Mouse (Mus musculus): ENCODE measurements around the gene Fbxo47.

Fbxo47 gene

DNA sequence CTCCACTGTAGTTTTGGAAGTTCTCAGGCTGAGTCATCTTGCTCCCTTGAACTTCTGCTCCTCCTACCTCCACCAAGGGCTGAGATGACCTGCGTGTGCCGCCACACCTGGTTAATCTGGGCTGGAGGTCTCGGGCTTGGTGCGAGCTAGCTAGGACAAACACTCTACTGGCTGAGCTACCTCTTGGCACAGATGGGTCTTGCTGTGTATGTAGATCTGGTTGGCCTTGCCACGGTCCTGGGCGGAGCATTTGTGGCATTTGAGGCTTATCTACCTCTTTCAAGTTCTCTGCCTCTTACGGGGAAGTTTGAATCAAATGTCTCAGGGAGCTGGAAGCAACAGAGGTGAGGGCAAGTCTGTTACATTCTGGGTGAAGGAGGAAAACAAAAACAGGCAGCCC is 73.6 kb downstream of the Fbxo47 start:
- no peak for DNase-seq

DNA sequence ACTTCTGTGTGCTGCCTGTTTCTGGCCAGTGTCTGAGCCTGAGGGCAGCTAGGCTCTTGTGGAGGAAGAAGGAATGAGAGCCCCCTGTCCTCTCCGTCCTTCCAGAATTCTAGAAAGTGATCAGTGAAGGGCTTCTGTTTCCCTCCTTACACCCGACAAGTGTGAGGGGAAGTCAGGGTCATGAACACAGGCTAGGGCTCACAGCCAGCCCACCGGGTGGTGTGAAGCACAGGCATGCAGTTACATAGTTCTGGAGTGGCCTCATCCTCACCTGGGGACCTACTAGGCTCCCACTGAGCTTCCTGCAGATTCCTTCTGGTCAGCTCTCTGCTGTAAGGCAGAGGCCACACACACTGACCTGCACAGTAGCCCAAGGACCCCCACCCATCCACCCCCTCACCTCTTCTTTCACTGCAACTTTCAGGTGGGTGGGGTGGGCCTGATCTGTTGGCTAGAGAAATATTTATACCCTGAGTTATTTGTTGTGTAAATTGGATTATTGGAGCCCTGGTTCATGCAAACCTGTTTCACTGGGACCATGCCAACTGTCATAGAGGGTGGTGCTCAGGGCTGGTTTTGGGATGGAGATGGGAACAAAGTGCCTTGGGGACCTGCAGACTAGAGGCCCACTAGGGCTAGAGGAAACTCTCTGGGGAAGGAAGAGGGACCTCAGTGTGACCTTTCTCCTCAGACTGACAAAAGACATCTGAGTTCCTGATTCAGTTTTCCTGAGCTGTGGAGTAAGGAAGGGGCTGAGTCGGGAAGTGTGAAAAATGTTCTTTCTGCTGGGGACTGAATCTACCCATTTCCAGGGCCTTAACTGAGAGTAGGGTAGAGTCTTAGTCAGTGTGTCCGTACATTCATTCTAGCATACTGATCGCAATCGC is 74.5 kb downstream of the Fbxo47 start:
- no peak for DNase-seq

DNA sequence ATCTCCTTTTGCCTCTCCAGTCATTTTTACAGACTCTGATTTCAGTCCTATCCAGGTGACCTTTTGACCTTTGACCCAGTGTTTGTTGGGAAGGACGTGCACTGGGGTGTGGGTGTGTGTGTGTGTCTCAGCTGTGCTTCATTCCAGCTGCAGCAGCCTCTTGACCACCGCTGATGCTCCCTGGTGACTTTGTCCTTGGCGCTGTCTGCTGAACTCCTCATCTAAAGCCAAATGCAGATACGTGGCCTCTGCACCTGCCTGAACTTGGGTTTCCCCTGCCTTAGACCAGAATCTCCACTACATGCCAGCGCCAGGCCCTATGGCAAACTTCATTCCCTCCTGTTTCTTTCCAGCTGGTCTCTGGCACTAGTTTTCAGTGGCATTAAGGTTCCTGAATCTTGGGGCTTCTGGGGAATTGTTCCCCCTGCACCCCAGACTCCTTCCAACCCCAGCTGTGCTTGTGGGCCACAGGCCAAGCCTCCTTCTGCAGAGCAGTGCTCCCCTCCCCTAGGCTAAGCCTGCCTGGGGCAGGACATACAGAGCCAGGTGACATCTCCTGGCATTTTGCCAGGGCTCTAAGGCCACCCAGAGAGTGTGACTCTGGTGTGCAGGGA is 75.2 kb downstream of the Fbxo47 start:
- no peak for DNase-seq

DNA sequence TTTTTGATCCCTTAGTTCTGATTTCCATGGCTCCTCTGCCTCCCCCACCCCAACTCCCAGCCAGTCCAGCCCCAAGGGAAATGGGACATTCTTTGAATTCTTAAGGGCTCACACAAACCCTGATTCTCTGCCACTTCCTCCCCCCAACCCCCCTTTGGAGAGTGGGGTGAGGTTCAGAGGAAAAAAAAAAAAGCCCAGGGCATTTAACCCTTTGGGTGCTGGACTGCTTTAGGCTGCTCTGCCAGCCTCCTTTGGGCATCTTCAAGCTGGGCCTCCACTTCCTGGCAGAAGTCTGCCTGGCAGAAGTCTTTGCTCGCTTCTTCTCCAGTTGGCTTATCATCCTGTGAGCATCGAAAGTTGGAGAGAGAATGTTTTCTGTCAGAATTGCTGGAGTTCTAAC is 75.9 kb downstream of the Fbxo47 start:
- DNase-seq: no peak

DNA sequence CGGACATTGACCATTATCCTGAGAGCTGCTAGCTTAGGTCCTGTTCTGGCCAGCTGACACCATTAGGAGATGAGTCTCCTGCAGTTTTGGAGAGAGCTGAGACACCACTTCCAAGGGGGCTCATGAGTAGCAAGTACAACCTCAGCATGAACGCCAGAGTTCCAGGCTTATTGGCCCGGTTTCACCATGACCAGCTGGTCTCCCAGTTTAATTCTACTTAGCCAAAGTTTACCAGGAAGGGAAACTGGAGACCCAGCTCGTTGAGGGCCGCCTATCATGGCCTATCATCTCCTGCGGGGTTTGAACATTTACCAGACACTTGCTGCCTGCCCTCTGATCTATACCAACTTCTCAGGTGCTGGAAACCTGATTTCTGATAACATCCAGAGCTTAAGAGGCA is 76.3 kb downstream of the Fbxo47 start:
- DNase-seq: no peak

DNA sequence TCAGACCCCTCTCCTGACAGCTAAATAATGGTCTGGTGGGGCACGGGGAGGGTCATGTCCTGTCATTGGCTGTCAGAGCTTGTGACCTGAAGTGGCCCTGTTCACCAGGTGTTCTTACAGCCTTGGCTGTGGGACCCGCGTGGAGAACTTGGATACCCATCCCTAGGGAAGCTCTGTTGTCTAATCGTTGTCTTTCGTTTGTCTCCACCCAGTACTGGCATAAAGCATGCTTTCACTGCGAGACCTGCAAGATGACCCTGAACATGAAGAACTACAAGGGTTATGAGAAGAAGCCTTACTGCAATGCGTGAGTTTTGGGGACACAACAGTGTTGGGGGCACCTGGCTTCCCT is 77.4 kb downstream of the Fbxo47 start:
- DNase-seq: no peak

DNA sequence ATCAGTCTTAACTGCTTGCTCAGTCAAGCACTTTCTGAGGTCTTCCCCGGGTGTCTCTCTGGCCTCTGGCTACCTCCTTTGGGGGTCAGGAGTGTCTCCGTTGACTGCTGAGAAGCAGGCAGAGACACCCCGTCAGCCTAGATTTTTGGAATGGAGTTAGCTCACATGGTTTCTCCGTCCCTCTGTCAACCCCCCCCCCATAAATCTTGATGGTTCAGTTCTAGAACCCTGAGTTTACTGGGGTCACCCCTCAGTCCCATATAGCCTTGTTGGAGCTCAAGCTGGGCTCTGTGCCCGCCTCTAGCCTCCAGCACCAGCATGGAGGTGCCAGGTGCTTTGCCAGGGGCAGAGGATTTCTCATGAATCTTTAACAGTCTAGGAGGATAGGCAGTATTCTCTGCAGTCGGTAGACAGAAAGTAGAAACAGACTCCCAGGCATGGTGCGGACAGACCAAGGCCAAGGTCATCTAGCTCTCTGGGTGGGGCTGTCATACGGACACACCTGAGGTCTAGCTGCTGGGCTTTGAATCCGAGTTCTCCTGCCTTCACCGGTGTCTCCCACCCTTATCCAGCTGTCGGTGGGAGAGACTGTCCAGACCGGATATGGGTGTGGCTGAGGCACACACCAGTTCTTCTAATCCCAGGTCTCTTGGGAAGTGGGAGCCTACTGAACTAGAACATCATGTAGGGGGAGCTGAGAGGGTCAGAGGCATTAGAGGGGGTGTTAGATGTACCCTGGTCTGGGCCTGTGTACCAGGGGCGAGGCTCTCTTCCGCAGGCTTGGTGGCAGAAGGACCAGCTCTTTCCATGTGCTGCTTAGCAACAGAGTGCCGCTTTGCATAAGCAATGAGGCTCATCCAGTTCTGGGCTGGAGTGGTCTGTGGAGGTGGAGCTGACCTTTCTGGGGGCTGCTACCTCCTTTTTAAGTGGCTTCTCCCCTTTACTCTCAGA is 78.0 kb downstream of the Fbxo47 start:
- DNase-seq: no peak

DNA sequence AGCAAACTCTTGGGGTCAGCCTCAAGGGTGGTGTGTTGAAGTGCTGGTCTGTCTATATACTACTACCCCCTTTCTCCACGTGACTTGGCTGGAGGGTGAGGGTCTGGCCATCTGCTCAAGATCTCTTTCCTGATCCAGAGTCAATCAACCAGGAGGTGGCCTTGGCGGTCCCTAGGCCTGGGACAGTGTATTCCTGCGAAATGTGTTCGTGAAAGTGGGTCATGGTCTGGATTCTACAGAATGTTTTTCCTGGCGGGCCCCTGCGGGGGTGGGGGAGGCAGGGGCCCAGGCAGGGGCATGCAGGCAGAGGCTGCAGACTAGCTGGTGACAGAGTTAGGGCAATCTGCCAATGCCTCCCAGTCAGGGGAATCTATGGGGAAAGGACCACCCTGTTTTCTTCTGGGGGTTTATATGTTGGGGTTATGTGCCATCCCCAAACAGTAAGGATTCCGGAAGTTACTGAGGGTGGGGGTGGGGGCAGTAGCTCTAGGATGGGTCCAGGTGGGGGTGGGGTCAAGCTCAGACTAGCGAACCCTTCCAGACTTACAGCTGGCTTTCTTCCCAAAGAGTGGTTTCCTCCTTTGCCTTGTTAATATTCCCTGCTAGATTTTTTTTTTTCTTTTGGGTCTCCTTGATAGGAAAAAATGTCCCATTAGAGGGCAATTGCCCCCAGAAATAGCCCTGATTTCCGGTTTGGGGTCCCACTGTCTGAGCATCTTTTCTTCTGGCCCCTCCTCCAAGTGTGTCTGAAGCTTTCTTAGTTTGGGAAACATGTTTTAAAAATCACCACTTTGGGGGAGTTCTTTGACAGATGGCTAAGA is 78.9 kb downstream of the Fbxo47 start:
- DNase-seq: no peak

DNA sequence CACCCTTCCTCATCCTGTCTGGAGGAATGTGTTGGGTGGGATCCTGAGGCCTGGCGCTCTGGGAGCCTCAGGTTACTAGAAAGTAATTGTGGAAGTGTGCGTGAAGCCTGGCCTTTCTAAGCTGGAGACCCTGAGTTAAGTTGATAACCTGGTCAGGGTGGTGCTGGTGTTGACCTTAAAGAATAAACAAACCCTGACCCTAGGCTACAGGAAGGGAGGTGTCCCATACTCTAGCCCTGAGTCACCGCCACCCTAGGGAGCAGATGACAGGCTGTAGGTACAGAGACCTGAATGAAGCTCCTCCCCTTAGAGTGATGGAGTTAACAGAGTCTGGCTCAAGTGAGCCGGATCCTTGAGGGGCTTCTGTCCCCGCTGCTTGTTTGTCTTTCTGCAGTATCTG is 80.1 kb downstream of the Fbxo47 start:
- DNase-seq: no peak
